Mouse (Mus musculus) embryonic fibroblast, embryonic 13.5 days (primary cell): Measurements from ENCODE around the gene Ssna1.

Experiments used
- CTCF ChIP-seq: IDR thresholded peaks from 2 replicates; pipeline ENCODE4 v1.5.1; 2011; ENCODE audit warnings: mild to moderate bottlenecking, control low read depth, low read length, moderate library complexity, borderline replicate concordance; ENCODE audit not compliant: insufficient read depth
- POLR2A ChIP-seq: IDR thresholded peaks from 2 replicates; pipeline ENCODE4 v1.6.1; 2011; ENCODE audit warnings: low read depth, mild to moderate bottlenecking, control low read depth, low read length, moderate library complexity

GRCm38 (mm10) chr2:25242101-25242506, 30.1 kb downstream of the Ssna1 start, which contains the start of the genes Rnf208 and Cysrt1:
- TF ChIP-seq CTCF (no peak), POLR2A (no peak)
